Mouse (Mus musculus) thymus, postnatal 0 days (tissue): ENCODE measurements at regions not wholly inside any gene's neighbourhood (a gene's known extent, or its start where the extent isn't known, plus 50 kb on each side); places are given as distances from the start of the nearest gene placed in this dataset.

Experiments
- DNase-seq: peaks from one replicate; pipeline ENCODE4 v3.0.0-alpha.2; 2015; ENCODE audit warnings: low spot score

DNA sequence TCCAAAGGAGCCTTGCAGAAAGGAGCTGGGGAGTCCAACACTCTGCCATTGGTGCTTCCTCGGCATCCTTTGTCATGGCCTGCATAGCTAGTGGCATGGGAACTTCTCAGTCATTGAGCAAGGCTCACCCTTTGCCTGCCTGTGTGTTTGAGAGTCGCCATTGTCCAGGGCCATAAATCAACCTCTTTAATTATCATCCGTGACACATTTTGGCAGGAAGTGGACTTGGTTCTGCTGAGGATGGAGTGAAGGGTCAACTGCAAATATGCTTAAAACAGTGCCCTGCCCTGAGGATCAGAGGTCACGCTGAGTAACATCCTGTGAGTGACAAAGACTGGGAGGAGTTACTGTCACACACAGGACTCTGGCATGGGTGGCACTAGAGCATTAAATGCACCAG lies 151.2 kb downstream of the Chst1 start:
- no peak for DNase-seq

DNA sequence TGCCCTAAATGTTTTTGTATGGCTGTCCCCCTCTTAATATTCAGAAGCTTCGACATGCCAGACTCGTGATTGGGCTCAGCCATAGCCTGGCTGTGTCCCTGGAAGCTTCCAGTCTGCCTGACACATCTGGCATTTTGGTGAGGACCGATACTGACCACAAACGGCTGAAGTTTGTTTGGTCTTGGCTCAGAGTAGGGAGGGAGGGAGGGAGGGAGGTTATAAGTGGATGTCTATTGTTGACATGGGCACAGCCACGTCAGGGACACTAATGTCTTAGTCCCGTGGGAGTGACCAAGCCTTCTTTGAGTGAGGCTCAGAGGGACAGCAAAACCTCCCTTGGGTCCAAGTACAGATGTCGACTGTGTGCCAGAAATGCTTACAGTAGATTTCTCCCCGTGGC lies 151.7 kb downstream of the Chst1 start:
- no peak for DNase-seq

DNA sequence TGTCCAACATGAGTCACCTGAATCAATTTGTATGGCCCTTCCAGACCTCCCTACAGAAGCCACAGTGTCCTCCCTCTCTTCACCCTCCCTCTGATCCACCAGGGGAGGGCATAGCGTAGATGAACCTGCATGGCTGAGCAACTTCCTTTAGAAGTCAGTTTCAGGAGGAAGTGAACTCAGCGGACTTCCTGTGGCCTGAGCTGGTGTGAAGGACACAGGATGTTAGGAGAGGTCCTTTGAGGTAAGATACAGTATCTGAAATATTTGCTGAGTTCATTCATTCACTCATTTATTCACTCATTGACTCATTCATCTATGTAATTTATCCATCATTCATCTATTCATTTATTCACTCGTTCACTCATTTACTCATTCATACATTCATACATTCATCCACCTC lies 152.6 kb downstream of the Chst1 start:
- DNase-seq, result no peak

DNA sequence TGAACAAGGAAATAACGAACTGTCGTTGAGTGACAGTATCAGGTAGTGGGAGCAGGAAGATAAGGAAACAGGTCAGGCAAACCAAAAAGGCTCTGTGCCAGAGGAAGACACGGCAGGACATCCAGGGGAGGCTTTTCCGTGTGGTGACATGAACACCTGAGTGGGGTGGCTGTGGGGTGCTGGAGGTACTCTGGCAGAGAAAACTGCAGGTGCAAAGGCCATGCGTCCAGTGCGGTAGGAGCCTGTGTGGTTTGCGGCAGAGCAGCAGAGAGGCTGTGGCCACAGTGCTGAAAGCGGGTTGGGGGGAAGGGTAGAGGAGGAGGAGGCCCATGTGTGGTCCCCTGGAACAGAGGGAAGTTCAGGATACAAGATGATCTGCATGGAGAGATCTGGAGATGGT lies 153.3 kb downstream of the Chst1 start:
- DNase-seq, result no peak

DNA sequence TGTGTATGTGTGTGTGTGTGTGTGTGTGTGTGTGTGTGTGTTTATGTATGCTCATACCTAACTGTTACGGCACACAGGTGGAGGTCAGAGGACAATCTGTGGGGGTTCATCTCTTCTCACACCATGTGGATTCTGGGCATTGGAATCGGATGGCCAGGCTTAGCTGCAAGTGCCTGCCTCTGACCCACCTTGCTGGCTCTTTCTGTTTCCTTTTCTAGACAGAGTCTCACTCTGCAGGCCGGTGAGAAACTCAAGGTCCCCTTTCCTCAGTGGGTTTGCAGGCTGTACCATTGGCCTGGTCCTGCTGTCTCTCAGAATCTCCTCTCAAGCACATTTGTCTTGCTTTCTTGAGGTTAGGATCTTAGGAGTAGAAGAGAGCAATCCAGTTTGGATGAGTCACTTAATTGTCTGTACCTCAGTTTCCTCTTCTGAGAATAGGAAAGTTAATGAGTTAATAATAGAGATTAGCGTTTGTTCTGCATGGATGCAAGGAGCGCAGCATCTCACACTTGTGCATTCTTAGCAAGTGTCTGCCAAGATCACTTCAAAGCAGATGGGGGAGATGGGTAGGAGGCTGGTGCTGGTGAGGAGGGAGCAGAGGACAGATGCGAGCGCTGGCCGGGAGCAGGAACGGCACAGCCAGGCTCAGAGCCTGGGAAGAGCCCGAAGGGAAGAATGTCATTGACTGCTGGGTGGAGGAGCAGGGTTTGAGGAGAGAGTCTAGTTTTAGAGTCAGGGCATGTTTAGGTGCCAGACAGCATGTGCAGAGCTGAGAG lies 155.2 kb downstream of the Chst1 start:
- no peak for DNase-seq

DNA sequence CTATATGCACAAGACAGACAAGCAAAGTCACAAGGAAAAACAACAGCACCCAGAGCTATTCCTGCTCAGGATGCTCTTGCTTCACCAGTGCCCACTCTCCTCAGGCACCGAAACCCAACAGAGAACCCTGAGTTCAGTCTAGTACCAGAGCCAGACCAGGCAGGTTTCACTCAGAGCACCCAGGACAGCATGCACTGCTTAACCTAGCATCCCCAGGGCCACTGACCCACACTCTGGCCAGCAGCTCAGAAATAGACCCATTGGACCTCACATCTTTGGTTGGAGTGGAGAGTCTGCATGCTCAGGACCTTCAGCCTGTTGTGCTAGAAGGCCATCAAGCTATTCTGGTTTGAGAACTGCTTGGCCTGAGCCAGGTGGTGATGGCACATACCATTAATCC lies 157.0 kb downstream of the Chst1 start:
- DNase-seq, result no peak

DNA sequence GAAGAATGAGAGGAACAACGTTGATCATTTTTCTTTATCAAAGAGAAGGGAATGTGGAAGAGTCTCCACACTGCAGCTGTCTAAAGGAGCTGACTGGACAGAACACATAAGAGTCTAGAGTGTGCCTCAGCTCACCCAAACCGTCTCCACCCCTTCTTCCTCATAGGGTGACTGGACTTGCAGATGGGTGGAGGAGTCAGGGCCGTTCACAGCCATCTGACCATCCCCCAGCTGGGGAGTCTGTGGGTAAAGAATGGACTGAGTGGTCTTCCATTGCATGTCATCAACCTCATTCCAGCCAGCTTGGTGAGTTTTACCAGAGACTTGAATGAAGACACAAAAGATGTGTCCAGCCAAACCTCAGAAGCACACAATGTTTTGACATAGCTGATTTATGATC lies 156.1 kb upstream of the Syt13 start:
- DNase-seq, result no peak

DNA sequence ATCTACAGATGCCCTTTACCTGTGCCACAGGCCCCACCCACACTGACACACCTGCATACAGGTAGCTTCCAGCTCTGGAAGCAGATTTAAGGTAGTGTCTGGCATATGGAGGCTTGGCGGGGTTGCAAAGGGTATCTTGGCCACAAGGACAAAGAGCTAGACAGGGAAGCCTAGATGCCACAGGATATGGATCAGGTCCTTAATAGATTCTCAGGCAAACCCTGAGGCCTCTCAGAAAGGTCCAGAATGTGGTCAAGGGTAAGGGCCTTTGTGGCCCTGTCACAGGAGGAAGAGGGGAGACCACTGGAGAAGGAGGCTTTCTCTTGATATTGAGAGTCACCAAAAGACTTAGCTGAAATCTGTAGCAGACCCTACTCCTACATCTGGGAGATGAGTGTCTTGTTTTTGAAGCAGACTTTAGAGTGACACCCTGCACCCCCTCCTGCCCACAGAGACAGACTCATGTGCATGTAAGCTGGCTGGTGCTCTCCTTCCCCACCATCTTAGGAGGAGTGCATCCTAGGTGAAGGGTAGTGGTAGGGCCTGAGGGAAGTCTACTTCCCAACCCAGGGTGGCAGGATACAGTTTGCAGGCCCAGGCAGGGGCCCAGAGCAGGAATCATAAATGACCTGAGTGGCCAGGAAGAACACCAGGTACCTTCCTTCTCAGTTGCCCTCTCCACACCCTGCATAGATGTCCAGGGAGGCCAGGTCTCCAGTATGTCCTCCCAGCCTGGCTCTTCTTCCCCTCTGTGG lies 150.8 kb upstream of the Syt13 start:
- DNase-seq, result no peak

DNA sequence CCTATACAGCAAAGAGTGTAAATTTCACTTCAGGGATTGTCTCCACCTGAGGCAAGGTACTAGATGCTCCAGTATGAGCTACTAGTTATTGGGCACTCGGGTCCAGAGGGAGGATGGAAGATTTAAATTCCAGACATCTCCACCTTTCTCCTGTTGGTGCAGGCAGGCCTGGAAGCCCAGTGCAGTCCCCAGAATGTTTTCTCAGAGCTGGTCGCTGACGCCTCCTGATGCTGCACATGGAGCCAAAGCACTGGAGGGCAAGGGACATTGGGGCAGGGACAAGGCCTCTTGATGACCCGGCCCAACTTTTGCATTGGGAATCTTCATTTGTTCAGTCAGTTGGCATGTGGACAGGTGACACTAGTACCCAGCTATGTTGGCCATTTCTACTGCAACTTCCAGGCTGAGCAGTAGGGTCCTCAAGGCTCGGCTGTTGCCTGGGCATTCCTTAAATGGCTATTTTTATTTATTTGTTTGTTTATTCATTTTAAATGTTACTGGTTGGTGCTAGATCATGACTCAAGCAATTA lies 147.4 kb upstream of the Syt13 start:
- DNase-seq, result no peak

DNA sequence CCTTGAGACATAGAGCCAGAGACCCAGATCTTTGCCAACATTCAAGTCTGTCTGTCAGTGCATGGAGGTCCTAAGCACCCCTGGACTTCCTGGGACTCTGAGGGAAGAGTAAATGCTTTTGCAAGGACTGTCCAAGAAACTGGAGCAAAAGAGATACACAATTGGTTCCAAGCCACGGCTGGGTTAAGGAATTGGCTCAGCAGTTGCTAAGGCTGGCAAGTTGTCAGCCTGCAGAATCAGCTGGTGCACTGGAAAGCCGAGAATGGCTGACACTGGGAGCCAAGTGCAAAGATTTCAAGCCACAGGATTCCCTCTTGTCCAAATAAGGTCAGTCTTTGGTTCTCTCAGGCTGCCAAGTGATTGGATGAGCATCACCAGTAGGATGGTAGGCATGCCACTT lies 146.8 kb upstream of the Syt13 start:
- DNase-seq, result no peak

DNA sequence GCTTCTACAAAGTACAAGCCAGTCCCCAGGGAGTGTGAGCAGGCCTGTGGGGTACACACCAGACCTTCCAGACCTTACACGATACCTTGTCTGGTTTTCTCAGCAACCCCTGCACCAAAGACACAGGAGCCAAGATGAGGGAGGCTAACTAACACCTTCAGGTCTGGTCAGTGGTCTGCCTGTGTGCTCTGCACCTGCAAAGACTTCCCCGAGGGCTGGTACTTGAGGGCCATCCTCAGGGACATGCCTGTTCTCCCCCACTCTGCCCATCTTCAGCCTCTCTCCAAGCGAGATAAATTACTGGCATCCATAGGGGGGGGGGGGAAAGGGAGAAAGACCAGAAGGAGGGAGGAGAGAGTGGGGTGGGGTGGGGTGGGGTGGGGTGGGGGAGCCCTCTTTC lies 145.8 kb upstream of the Syt13 start:
- no peak for DNase-seq

DNA sequence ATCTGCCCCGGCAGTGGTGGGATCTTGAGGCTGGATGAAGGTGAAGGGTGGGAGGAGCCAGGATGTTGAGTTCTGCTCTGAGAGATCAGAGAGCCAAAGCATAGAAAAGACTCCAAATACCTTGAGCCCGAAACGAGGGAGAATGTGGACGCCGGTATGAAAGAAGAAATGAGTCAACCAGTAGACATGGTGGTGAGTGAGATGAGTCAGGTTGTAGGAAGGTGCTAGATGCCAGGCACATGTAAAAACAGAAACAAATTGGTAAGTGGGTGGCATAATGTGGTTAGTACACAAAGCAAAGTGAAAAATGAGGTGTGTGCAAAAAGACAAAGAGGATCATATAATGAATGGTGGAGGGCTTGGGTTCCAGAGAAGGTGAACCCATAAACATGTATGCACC lies 144.8 kb upstream of the Syt13 start:
- DNase-seq, result no peak

DNA sequence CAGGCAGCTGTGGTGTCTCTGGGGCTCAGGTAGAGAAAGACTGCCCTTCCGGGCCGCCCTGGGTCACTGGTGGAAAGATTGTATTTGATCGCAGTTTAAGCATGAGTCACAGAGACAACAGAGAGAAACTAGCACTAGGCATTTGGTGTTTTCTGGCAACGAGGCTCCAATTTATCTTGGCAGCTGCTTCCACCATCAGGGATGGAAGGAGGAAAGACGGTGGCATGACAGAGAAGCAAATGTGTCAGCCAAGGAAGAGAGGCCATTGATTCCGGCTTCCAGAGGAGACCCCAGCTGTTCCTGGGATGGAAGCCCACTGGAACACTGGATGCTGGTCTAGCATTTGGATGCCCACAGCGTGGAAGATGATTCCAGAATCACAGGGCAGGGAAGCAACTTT lies 142.3 kb upstream of the Syt13 start:
- no peak for DNase-seq

DNA sequence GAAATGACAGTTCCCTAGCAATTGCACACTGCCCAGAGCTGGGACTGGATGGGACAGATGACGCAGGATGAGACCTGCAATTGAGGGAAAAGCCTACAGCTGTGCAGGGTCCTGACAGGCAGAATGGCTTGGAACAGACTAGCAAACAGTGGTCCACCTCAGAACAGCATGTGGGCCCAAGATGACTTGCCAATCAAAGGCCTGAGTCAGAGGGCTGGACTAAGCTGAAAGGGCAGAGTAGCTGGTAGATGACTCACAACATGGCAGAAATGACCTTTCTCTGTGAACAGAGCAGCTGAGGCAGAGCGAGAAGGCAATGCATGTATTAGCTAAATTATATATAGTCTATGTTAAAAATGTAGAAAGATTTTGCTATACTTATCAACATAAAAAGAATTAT lies 138.4 kb upstream of the Syt13 start:
- no peak for DNase-seq

DNA sequence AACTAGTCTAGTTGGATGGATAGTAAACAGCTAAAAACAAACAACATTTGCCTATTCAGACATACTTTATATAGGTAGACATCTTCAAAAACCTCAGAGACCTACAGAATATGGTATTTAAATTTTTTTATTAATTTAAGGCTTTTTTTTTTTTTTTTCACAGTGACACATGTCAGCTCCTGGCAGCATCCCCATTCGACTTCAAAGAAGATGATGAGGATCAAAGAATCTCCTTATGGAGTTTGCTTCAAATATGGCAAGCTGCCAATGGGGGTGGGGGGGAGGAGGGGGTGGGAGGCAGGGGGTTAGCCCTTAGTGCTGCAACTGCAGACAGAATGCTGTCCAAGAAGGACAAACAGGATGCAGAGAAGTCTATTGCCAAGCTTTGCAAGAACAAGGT lies 135.8 kb upstream of the Syt13 start:
- DNase-seq, result no peak

DNA sequence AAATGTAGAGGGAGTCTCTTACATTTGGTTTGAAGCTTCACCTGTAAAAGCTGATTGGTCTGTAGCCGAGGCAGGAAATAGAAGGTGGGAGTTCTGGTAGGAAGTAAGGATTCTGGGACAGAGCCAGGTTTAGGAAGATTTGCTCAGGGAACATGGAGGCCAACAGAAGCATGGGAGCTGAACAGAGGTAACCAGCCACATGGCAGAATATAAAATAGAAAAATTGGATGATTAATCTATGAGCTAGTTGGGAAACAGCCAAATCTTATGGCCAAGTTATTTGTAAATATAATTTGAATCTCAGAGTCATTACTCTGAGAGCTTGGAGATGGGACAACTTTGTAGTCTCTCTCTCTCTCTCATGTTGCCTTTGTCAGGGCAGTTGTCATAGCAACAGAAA lies 134.9 kb upstream of the Syt13 start:
- no peak for DNase-seq

DNA sequence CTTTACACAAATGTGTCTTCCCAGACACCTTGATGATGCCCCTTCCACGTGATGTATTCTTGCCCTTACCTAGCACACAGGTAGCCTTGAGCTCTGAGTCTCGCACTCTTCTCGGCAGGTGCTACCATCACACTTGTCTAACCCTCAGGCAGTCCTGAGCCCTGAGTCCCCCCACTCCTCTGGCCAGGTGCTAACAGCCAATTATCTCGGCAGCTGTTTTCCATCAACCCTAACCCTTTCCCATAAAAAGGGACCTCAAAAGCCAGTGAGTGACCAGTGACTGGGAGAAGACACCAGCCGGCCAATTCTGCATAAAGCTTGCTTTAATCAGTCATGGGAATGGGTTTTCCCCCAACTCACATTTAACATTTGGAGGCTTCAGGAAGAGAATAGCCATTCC lies 133.4 kb upstream of the Syt13 start:
- no peak for DNase-seq

DNA sequence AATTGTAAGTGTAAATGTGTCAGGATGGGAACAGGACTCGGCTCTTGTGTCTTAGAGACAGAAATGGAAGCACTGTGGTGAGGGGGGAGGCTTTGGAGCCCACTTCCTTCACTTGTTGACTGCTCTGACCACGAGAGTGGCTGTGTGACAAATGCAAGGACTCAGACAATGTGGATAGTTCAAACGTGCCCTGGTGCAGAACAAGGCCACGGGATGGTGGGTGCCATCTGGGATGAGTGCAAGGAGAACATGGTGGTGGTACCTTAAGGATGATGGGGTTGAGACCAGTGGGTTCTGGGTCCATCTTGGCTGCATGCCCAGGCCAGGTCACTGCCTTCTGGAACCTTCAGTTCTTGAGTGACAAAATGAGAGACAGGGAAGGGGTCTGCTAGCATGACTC lies 132.3 kb upstream of the Syt13 start:
- DNase-seq, result no peak

DNA sequence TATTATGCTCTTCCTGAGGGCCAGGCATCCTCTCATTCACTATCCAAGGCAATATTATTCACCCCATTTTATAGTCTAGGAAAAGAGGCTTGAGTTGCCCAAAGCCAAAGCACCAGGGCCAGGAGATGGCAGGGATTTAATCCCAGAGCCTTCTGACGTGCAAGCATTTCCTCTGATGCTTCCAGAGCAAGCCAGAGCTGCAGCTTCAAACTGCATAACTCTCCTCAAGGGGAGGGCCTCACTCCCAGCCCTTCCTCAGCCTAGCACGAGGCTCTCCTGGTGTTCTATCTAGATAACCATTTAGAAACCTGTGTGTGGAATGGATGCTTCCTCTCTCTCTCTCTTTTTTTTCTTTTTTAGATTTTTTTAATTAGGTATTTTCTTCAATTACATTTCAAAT lies 130.0 kb upstream of the Syt13 start:
- no peak for DNase-seq

DNA sequence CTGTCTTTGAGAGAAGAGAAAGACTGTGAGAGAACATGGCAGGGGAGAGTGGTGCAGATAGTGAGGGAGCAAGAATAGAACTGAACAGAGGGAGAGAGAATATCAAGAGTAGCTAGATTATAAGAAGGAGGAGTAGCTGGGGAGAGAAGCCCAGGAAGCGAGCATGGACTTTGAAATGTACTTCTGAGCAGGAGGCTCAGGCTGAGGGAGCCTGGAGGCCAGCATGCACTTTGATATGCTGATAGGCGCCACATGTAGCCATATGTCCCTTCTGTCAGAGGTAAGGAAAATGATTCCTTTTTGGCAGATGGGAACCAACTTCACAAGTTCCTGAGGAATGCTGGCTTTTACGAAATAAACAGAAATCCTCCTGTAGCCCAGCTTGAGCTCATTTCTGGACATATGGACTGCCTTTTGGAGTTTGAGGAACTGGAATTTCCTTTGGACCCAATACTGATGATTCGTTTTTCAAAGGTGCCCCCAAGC lies 126.9 kb upstream of the Syt13 start:
- no peak for DNase-seq

DNA sequence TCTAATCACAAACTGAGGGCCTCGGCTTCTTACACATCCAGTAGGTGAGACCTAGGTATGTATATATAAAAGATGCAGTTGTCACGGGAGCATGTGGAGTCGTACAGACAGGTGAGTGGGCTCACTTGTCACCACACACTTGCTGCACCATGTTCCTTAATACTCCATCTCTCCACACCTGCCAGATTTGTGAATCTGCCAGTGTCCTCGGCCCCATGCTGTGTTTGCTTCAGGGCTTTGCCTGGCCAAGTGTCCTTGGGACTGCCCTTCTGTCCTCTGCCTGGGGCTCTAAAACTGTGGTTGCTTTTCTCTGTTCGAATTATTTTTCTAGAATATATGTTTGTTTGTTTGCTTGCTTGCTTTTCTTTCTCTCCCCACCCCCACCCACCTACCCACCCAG lies 126.0 kb upstream of the Syt13 start:
- DNase-seq, result no peak

DNA sequence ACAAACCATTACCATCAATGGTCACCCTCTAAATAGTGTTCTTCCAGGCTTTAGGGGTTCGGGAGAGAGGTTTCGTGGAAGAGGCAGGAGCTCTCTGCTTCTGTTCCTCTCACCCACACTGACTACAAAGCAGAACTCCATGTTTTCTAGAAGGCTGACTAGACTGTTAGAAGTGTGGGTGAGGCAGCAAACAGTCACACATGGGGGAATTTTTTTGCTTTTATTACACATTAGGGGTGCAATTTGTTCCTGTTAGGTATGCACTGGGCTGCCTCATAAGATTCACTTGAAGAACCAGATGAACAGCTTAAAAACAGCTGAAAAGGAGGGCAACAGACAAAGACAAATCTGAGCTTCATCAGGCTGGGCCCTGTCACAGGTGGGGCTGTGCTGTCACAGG lies 124.5 kb upstream of the Syt13 start:
- DNase-seq, result no peak

DNA sequence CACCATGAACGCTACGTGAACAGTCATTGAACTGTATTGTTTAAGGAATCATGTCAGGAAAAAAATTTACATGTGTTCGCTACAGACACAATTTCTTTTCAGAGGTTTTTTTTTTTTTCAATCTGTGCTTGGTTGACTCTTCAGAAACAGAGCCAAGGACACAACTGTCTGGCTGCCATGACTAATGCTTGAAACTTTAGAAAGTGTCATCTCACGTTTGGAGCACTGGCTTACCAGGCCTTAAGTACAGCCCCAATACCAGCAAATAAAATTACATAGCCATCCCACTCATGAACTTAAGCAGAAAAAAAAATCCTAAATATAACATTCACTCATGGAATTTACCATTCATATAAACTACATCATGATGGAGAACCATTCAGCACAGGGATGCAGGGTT lies 115.1 kb upstream of the Syt13 start:
- no peak for DNase-seq
